Mouse (Mus musculus) T-helper 1 cell (primary cell): ENCODE measurements around the gene Uvrag.
"Not testable (repeated sequence)": the region's sequence is repeated elsewhere in the genome, so short reads cannot be mapped to it uniquely, and the experiment has no call there.

Source experiments
- in situ Hi-C: fragments of 300-600 bp; cut with MboI, MseI; formaldehyde crosslinking; loops from one replicate; pipeline ENCODE4 v1.15.1; 2025; ENCODE audit warnings: high pct_unique_total_duplicates

Uvrag gene

GRCm38 (mm10) chr7:98983058-98983457 lies 157.9 kb downstream of the Uvrag start:
- in situ Hi-C loops = no loop called here

DNA sequence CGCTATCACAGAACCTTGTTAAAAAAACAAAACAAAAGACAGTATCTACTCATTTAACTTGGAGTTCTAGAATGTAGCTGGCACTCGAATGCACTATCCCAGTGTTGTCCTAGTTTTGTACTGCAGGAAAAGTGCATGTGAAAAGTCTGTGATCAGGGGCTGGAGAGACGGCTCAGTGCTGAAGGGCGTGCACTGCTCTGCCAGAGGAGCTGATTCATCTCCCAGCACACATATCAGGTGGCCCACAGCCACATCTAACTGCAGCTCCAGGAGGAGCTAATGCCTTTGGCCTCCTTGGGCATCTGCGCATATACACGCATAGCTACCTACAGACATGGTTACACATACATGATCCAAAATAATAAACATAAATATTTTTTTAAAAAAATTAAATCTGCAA lies 159.5 kb downstream of the Uvrag start:
- in situ Hi-C loops = no loop called here

- in situ Hi-C loops = no loop called here
Observed at GRCm38 (mm10) chr7:98976839-98977457, 164.0 kb downstream of the Uvrag start.

DNA sequence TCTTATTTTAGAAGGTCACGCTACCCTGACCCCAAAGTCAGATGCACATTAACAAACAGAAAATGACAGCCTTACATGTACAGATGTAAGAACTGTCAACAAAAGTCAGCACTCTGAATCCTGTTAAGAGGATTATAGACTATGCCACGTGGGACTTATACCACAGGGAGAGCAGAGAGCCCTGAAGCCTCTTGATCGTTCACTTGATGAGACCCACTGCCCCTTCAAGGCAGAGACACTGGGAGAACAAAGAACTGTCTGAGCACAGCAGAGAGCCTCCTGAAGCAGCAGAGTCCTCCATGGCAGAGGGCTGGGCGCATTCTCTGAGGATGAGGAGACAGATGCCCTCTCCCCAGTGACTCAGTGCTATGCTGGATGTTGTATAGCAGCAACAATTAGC lies 166.4 kb downstream of the Uvrag start:
- in situ Hi-C loops = no loop called here

DNA sequence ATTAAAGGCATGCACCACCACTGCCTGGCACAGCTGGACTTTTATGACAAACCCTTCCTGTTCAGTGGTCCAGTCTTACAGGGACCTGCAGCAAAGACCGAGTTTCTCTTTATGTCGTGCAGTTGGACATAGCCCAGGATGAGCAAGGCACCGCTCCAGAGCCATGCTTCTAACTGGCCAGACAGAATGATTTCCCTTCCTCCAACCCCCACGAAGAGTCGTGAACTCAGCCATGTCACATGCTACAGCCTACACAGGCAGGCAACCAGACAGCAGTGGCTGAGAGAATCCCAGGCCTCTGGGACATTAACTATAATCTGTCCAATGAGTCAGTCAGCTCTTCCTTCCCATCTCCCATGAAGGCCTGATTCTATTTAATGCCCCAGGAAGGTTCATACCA lies 170.2 kb downstream of the Uvrag start:
- in situ Hi-C loops = no loop called here

GRCm38 (mm10) chr7:98968741-98969395 lies 172.1 kb downstream of the Uvrag start:
- in situ Hi-C loops = no loop called here

GRCm38 (mm10) chr7:98968082-98968674 lies 172.8 kb downstream of the Uvrag start:
- in situ Hi-C loops = no loop called here

DNA sequence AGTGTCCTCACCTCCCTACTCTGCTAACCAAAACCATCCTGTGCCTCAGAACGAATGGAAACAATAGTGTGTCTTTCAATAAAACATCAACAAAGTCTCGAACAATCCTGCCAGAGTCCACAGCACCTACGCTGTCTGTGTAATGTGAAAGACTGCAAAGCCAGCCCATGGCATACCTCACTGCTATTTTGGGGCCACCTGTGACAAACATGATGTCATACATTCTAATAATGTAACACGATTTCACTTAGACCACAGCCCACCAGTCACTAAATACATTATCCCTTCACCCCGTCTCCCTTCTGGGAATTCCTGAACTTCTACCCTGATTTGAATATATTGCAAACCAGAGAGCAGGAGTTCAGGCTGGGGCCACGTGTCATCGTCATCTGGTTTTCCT lies 173.3 kb downstream of the Uvrag start:
- in situ Hi-C loops = no loop called here

- in situ Hi-C loops = not testable (repeated sequence)
Observed at GRCm38 (mm10) chr7:98963581-98963980, 177.4 kb downstream of the Uvrag start.

DNA sequence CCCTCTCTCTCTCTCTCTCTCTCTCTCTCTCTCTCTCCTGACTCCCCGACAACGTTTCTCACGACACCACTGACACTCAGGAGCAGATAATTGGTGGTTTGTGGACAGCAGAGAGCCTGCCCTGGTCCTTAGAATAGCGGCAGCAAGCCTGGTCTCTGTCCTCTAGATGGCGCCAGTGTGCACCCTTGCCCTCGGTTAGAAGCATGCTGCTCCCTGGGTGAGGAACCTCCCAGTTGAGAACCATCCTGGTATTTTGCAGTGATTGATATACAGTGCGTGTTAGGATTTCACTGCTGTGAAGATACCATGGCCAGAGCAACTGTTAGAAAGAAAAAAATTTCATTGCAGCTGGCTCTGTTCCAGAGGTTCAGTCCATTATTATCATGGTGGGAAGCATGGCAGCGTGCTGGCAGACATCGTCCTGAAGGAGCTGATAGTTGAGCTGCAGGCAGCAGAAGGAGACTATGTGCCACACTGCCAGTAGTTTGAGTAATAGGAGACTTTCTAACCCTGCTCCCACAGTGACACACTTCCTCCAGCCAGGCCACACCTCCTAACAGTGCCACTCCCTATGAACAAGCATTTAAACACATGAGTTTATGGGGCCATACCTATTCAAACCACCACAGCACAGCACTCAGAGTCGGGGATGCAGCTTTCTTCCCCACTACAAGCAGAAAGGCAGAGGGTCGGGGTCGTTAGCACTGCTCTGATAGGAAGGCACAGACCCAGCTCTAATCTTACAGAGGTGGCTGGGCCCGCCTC lies 178.2 kb downstream of the Uvrag start:
- in situ Hi-C loops = no loop called here

DNA sequence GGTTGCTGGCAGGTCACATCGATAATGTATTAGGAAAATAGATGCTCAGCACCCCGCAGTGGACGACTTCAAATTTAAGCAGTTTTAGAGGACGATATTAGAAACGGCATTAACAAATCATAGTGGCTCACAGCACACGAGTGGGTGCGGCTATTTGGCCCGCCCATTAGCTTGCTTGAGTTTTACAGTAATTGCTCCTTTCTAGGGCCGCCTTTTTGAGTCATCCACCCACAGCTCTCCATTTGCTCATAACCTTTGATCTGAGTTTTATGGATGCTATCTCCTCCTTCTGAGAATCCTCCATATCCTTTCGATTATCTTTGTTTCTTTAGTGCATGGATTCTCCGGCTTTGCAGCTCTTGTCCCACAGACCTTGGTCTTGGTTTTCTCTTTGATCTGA lies 178.9 kb downstream of the Uvrag start:
- in situ Hi-C loops = no loop called here

DNA sequence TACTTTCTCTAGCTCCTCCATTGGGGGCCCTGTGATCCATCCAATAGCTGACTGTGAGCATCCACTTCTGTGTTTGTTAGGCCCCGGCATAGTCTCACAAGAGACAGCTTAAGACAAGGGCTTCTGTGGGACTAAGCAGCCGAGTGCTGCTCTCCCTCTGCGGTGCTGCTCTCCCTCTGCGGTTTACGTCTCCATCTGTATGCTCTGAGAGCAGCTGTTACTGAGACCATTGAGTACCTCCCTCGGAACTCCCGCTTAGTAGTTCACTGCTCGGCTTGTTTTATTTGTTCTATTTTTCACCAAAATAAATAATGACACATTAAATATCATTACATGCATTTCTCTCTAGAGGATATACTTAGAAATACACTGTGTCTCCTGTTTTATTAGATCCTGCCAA lies 180.7 kb downstream of the Uvrag start:
- in situ Hi-C loops = no loop called here

DNA sequence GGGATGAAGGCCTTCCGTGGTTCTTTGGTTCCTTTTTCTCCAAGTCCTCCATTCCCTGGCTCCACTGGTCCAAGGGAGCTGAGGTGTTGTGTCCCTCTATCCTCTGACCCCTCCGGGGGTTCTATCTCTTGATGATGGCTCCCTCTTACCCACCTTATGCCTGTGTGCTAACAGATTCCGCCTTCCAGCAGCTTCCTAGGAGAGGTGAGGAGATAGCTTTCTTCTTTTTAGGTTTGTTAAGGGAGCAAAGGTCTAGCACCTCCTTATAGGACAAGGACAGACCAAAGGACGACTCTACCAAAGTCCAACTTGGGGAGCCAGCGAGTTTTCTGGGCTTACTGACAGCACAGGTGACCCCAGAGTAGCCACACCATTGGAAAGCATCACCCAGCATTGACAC lies 181.7 kb downstream of the Uvrag start:
- in situ Hi-C loops = no loop called here

DNA sequence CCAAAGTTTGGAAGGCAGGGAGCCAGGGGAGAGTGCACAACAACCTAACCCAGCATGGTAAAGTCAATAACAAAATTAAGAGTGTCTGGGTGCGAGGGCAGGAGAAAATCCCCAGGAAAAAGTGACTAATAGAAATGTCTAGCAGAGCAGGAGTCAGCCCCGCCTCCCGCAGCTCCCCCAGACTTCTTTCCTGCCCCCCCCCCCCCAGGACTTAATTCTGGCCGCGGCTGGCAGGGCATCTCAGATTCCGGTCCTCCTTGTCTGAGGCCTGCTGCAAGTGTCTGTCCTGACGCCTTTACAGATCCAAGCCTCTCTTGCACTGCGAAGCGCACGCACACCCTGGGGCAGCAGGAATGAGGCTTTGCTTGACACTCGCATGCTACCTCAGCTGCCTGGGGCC lies 182.8 kb downstream of the Uvrag start:
- in situ Hi-C loops = no loop called here

- in situ Hi-C loops = no loop called here
Observed at GRCm38 (mm10) chr7:98957111-98957741, 183.7 kb downstream of the Uvrag start.

DNA sequence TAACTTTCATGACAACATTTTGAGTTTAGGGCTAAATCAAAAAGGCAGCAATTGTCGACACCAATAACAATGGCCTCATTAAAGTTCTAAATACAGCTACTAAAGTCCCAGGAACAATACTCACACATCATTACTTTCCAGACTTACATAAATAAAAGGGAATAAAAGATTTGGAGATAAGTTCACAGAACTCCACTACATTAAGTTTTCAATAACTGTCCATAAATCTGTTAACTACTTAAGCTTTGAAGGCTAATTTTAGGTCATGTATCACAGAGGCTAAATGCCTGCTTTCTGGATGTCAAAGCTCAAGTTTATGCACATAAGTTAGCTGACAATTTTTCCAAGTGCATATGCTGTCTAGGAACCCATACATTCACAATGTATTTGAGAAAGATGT lies 184.3 kb downstream of the Uvrag start:
- in situ Hi-C loops = no loop called here

- in situ Hi-C loops = no loop called here
Observed at GRCm38 (mm10) chr7:98953649-98954048, 187.3 kb downstream of the Uvrag start.

DNA sequence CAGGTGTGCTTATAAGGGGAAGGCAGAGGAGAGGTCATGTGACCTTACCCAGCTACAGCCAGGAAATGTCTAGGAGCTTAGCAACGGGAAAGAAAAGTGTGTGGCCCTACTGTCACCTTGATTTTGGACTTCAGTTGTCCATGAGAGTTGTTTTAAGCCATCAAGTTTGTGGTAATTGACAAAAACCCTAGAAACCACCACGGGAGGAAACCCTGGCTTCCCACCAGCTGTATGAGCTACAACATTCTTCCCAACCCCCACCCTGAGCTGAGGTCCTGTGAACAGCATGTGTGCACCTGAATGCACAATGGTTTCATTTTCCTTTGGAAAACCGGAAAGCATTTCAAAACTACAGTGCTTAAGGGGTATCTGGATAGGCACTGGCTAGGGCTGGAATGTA lies 196.0 kb downstream of the Uvrag start:
- in situ Hi-C loops = no loop called here

GRCm38 (mm10) chr7:98943687-98944086 lies 197.3 kb downstream of the Uvrag start:
- in situ Hi-C loops = no loop called here

GRCm38 (mm10) chr7:98942746-98943145 lies 198.2 kb downstream of the Uvrag start:
- in situ Hi-C loops = no loop called here

GRCm38 (mm10) chr7:98939194-98939593 lies 201.7 kb downstream of the Uvrag start:
- in situ Hi-C loops = no loop called here

DNA sequence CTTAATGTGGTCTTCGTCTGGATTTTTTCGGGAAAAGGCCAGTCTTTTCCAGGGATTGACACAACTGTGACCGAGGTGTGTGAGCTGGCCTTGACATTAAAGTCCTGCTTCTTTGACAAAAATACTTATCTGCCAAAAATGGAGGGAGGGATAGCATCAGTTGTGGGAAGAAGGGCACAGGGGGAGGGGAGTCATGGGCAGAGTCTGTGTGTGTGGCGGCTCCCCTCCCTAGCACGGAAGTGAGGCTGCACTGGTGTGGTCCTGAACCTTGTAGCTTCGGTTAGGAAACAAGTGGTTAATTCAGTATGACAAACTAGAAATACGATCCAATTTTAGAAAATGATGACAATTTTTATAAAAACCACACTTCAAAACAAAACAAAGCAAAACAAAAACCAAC lies 202.3 kb downstream of the Uvrag start:
- in situ Hi-C loops = no loop called here
